In the genomic region with DNA sequence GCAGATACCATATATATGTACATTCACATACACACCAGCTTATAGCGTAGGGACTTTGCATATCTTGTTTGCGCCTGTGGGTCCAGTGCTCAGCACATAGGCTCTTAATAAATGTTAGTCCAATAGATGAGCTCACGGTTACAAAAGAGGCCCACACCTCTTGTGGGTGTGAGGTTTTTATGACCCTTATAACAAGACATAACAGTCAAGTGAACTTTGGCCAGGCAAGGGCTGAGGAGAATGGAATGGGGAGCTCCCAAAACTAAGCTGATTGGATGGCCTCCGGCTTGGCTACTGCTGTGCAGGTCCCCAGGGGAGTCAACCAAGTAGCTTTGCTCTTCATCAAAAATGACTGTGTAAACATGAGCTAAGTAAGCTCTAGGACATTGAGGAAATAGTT, we compare ENCODE assay signal across 14 mouse cellular contexts.
DNase-seq lines count a peak whose midpoint lies in the region; ATAC-seq and TF ChIP-seq lines count a peak whose summit lies in the region.
"Had no signal": no experiment of that assay in that cellular context is flagged by ENCODE, and none has a peak within 500 bp of the region (broad histone marks: within the 10 kb centered on the region; RNA-seq: fewer than 3 reads in every experiment).

No protein-coding gene starts in this region.

- H3K36me3 ChIP-seq in lung, embryonic 15.5 days = no peaks in the 10 kb centered on the region
- H3K36me3 ChIP-seq in kidney, postnatal 0 days (ENCODE audit: insufficient read depth, low read length) = 0 out of 2 replicates have a peak, but pooled peaks cover 3% of the 10 kb centered on the region
- no peaks in the 10 kb centered on the region for H3K36me3 ChIP-seq in stomach, embryonic 16.5 days (ENCODE audit: control insufficient read depth, insufficient read depth, low read length)
- H3K36me3 ChIP-seq: heart, embryonic 15.5 days; limb, embryonic 12.5 days; midbrain, embryonic 10.5 days had no signal

- no peaks in the 10 kb centered on the region for H3K9me3 ChIP-seq in lung, embryonic 15.5 days
- no peaks in the 10 kb centered on the region for H3K9me3 ChIP-seq in kidney, postnatal 0 days (replicated peaks; ENCODE audit: low read length)
- no peaks in the 10 kb centered on the region for H3K9me3 ChIP-seq in stomach, embryonic 16.5 days (replicated peaks; ENCODE audit: control insufficient read depth, low read length)
- H3K9me3 ChIP-seq: heart, embryonic 15.5 days; limb, embryonic 12.5 days; midbrain, embryonic 10.5 days had no signal

- H3K4me2 ChIP-seq in lung, embryonic 15.5 days = no peak overlapping the region
- H3K4me2 ChIP-seq in kidney, postnatal 0 days (ENCODE audit: low read length) = no peak overlapping the region
- no peak overlapping the region for H3K4me2 ChIP-seq in stomach, embryonic 16.5 days (ENCODE audit: low read depth, low read length)
- H3K4me2 ChIP-seq: heart, embryonic 15.5 days; limb, embryonic 12.5 days had no signal

- no peak overlapping the region for H3K27ac ChIP-seq in lung, embryonic 15.5 days
- H3K27ac ChIP-seq in kidney, postnatal 0 days = no peak overlapping the region
- H3K27ac ChIP-seq in stomach, embryonic 16.5 days (ENCODE audit: low read length) = no peak overlapping the region
- H3K27ac ChIP-seq: heart, embryonic 15.5 days; limb, embryonic 12.5 days; midbrain, embryonic 10.5 days had no signal

- DNase-seq in adrenal gland, postnatal 10 days = peak; percentile 47
- DNase-seq in adrenal gland, adult 18-20 months (ENCODE audit: low spot score in 2 of 2) = no peak
- no peak for DNase-seq in lung, postnatal 10 days
- DNase-seq in kidney, postnatal 0 days (ENCODE audit: low spot score) = peak; percentile 33
- DNase-seq in thymus, postnatal 14 days = no peak
- DNase-seq in right cerebral cortex, postnatal 36 days (ENCODE audit: low spot score in 2 of 2) = no peak
- DNase-seq: cerebellum, postnatal 10 days; right cerebral cortex, postnatal 25 days had no signal

- no peak overlapping the region for H3K9ac ChIP-seq in lung, embryonic 15.5 days
- H3K9ac ChIP-seq in kidney, postnatal 0 days (ENCODE audit: low read depth, low read length) = no peak overlapping the region
- H3K9ac ChIP-seq in stomach, embryonic 16.5 days (ENCODE audit: low read length) = no peak overlapping the region
- H3K9ac ChIP-seq: heart, embryonic 15.5 days; limb, embryonic 12.5 days had no signal

- 67% methylated on average over 4 of the region's 4 CpGs for WGBS in lung, embryonic 15.5 days
- 72% methylated on average over 4 of the region's 4 CpGs for WGBS in kidney, postnatal 0 days
- WGBS in stomach, embryonic 16.5 days = 51% methylated on average over 4 of the region's 4 CpGs

- no peaks in the 10 kb centered on the region for H3K27me3 ChIP-seq in lung, embryonic 15.5 days
- H3K27me3 ChIP-seq in kidney, postnatal 0 days (ENCODE audit: insufficient read depth, low read length) = no peaks in the 10 kb centered on the region
- H3K27me3 ChIP-seq in stomach, embryonic 16.5 days (ENCODE audit: control insufficient read depth, insufficient read depth, low read length) = no peaks in the 10 kb centered on the region
- H3K27me3 ChIP-seq: heart, embryonic 15.5 days; limb, embryonic 12.5 days had no signal

- peaks cover 23% of the 10 kb centered on the region for H3K4me1 ChIP-seq in lung, embryonic 15.5 days
- H3K4me1 ChIP-seq in kidney, postnatal 0 days (replicated peaks; ENCODE audit: insufficient read depth, low read length) = 0 out of 2 replicates have a peak, but pooled peaks cover 2% of the 10 kb centered on the region
- H3K4me1 ChIP-seq in stomach, embryonic 16.5 days (ENCODE audit: control insufficient read depth, insufficient read depth, low read length) = peaks cover 17% of the 10 kb centered on the region
- H3K4me1 ChIP-seq: heart, embryonic 15.5 days had no signal

- peak; percentile 37; the same call in 1 of the 2 replicates for ATAC-seq in lung, embryonic 15.5 days (ENCODE audit: borderline replicate concordance, extremely low read depth, low FRiP score, low TSS enrichment)
- no peak for ATAC-seq in kidney, postnatal 0 days (replicated peaks; ENCODE audit: low FRiP score, low read depth)
- peak; percentile 50; the same call in 1 of the 2 replicates for ATAC-seq in stomach, embryonic 16.5 days (ENCODE audit: insufficient read depth, low FRiP score)

- TF ChIP-seq CTCF in kidney, postnatal 0 days (IDR thresholded peaks at IDR 0.05; ENCODE audit: low read depth) = no peak

- no peak overlapping the region for H3K4me3 ChIP-seq in lung, embryonic 15.5 days
- no peak overlapping the region for H3K4me3 ChIP-seq in kidney, postnatal 0 days (replicated peaks; ENCODE audit: low read depth, low read length)
- H3K4me3 ChIP-seq in stomach, embryonic 16.5 days (replicated peaks; ENCODE audit: low read length) = no peak overlapping the region
- H3K4me3 ChIP-seq: heart, embryonic 15.5 days; limb, embryonic 12.5 days; midbrain, embryonic 10.5 days; myocyte had no signal

Comparison
In these comparisons a context has a peak if more than half of its experiments do, and no peak if none do; other contexts are left out.
1. DNase-seq: peak in adrenal gland, postnatal 10 days (single experiment) and kidney, postnatal 0 days (single experiment); none in adrenal gland, adult 18-20 months (0 of 2), lung, postnatal 10 days (single experiment), thymus, postnatal 14 days (single experiment) and right cerebral cortex, postnatal 36 days (0 of 2).